Mouse (Mus musculus): ENCODE measurements at regions not wholly inside any gene's neighbourhood (a gene's known extent, or its start where the extent isn't known, plus 50 kb on each side); places are given as distances from the start of the nearest gene placed in this dataset.
"Not testable (repeated sequence)": the region's sequence is repeated elsewhere in the genome, so short reads cannot be mapped to it uniquely, and the experiment has no call there.

DNA sequence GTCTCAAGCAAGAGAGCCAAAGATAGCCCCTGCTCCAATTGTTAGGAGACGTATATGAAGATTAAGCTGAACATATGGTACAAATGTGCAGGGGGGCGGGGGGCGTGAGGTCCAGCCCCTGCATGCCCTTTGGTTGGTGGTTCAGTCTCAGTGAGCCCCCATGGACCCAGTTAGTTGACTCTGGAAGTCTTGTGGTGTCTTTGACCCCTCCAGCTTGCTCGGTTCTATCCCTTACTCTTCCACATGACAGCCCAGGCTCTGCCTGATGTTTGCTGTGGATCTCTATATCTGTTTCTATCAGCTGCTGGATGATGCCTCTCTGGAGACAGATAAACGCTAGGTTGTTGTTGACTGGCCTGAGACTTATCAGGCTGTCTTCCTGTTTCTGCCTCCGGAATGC lies 1849.1 kb downstream of the 9330182O14Rik start:
- no peaks in the 10 kb centered on the region for H3K4me1 ChIP-seq
- ATAC-seq (ENCODE audit: insufficient read depth, low FRiP score, low read depth): no peak
- no peaks in the 10 kb centered on the region for H3K9me3 ChIP-seq
- H3K27ac ChIP-seq: no peak overlapping the region
- no peak overlapping the region for H3K4me3 ChIP-seq (replicated peaks)
- no peak overlapping the region for H3K9ac ChIP-seq
- H3K36me3 ChIP-seq: no peaks in the 10 kb centered on the region
- H3K4me2 ChIP-seq: no peak overlapping the region
- WGBS: 74% methylated on average over 6 of the region's 6 CpGs
- H3K27me3 ChIP-seq (replicated peaks): no peaks in the 10 kb centered on the region

DNA sequence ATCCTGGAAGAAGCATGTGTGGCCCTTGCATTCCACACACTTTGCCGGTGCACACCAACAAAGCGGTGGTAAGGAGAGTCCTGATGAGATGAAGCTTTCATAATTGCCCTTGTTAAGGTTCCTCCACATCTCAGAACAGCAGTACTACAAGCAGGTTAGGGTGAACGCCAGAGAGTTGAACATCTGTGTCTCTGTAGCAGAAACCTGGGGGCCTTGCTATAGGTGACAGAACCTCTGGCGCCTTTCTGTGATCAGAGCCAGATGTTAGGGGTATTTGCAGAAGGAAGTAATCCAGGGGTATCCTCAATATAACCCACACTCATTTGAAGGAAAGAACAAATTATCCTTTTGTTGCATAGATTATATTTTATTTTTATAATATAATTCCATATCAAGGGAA lies 1850.1 kb downstream of the 9330182O14Rik start:
- Histone ChIP-seq H3K4me3 (replicated peaks) (no peak overlapping the region), H3K27me3 (replicated peaks) (no peaks in the 10 kb centered on the region), H3K4me1 (no peaks in the 10 kb centered on the region), H3K4me2 (no peak overlapping the region), H3K27ac (no peak overlapping the region), H3K9me3 (no peaks in the 10 kb centered on the region), H3K9ac (no peak overlapping the region), H3K36me3 (no peaks in the 10 kb centered on the region)
- ATAC-seq (ENCODE audit: insufficient read depth, low FRiP score, low read depth): no peak
- 87% methylated on average over 4 of the region's 4 CpGs for WGBS

DNA sequence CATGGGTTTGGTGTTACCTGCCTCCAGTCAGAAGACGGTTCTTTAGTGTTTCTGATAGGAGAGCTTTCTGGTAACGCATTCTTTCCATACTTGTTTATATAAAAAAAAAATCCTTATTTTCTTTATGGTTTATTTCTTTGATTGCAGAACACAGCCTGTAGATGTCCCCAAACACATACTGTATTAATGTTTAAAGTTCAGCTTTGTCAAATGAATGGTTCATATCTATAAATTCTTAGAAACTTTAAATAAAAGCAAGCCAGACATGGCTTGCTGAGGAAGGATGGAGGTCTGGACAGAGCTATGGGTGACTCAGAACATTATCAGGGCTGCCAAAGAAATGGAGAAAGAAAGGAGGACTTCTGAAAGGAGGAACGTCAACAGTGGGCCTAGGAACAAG lies 1852.1 kb downstream of the 9330182O14Rik start:
- ATAC-seq (ENCODE audit: insufficient read depth, low FRiP score, low read depth): no peak
- Histone ChIP-seq H3K4me3 (replicated peaks) (no peak overlapping the region), H3K27ac (no peak overlapping the region), H3K4me2 (no peak overlapping the region), H3K9ac (no peak overlapping the region), H3K9me3 (no peaks in the 10 kb centered on the region), H3K4me1 (no peaks in the 10 kb centered on the region), H3K27me3 (replicated peaks) (no peaks in the 10 kb centered on the region), H3K36me3 (no peaks in the 10 kb centered on the region)
- 58% methylated on average over 3 of the region's 3 CpGs for WGBS

DNA sequence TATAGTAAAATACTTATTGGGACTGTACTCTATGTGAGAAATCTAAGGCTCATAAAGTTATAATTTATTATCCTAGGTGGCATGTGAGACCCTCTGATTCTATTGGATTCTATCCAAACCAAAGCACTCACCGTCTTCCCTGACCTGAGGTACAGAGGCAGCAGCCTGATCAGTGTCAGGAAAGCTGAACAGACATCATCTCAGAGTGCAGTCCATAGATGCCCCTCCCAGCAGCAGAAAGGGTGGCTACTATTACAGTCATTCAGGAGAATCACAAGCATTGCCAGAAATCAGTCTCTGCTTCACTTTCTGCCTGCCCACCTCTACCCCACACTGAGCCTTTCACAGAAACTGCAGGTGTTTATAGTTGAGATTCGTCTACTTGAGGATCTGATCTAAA lies 1854.9 kb downstream of the 9330182O14Rik start:
- Histone ChIP-seq H3K4me2 (no peak overlapping the region), H3K4me3 (replicated peaks) (no peak overlapping the region), H3K27me3 (replicated peaks) (no peaks in the 10 kb centered on the region), H3K27ac (no peak overlapping the region), H3K36me3 (no peaks in the 10 kb centered on the region), H3K9me3 (no peaks in the 10 kb centered on the region), H3K9ac (no peak overlapping the region), H3K4me1 (no peaks in the 10 kb centered on the region)
- WGBS: 44% methylated on average over 2 of the region's 2 CpGs
- ATAC-seq (ENCODE audit: insufficient read depth, low FRiP score, low read depth): no peak

DNA sequence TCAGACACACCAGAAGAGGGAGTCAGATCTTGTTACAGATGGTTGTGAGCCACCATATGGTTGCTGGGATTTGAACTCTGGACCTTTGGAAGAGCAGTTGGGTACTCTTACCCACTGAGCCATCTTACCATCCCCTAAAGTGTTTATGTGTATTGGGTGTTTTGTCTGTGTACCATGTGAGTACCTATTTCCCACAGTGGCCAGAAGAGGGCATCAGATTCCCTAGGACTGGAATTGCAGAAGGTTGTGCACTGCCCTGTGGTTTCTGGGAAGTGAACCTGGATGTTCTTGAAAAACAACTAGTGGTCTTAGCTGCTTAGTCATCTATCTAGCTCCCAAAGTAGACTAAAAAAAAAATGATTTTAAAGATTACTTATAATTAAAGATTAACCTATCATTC lies 1857.7 kb downstream of the 9330182O14Rik start:
- H3K4me2 ChIP-seq: no peak overlapping the region
- H3K27ac ChIP-seq: no peak overlapping the region
- no peaks in the 10 kb centered on the region for H3K9me3 ChIP-seq
- no peaks in the 10 kb centered on the region for H3K36me3 ChIP-seq
- H3K27me3 ChIP-seq (replicated peaks): no peaks in the 10 kb centered on the region
- no peak overlapping the region for H3K9ac ChIP-seq
- no peak for ATAC-seq (ENCODE audit: insufficient read depth, low FRiP score, low read depth)
- H3K4me3 ChIP-seq (replicated peaks): no peak overlapping the region
- H3K4me1 ChIP-seq: no peaks in the 10 kb centered on the region

DNA sequence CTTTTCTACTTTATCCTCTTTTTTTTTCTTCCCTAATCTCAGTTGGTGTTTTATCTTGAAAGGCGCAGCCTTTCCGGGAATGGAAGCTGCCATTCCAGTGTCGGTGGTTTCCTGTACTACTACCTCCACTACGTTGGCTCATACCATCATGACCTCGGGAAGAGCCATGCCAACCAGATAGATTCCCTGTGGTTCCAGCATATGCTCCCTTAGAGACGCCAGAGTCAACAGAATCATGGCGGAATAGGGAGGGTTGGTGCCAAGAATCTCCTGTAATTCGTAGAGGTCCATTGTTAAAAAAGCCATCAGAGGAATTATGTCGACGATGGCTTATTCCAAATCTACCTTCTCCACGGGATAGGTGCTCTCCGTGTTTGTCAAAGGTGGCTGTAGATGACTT lies 1898.1 kb downstream of the 9330182O14Rik start:
- not testable (repeated sequence) for H3K27ac ChIP-seq
- 95% methylated on average over 12 of the region's 12 CpGs for WGBS

DNA sequence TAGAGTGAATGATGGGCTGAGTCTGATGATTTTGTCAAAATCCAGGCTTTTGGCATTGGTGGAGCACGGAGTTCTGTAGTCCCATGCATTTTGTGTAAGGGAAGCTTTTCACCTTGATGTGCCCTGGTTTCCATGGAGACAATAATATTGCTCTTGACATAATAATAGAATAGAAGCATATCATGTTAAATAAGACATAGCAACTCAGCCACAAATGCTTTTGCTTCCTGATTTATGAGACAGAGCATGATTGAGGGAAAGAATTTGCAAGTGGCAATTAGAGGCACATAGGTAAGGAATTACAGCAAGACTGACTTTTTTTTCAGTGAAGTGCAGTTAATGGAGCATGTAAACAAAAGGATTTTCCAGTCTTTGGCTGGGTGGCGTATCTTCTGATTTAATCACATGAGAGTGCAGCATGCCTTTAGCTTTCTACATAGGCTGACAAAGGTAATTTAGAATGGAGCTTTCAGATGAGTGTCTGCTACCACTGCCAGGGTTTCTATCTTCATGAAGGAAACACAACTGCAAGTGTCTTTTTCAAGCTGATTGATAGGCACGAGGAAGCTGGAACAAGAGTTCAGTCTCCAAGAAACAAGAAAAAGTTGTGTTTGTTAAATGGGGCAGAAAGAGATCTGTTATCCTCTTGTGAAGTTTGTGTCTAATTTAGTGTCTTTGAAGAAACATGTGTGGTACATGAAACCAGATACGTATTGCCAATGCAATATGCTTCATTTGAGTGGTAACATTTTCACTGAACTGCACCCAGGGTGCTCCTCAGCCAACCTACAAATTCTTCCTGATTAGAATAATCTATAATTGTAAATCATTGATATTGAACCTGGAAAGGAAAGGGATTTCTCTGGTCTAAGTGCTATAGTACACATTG lies 1913.2 kb downstream of the 9330182O14Rik start:
- ATAC-seq (ENCODE audit: insufficient read depth, low FRiP score, low read depth): no peak
- Histone ChIP-seq H3K27ac (no peak overlapping the region), H3K27me3 (replicated peaks) (no peaks in the 10 kb centered on the region), H3K9ac (no peak overlapping the region), H3K9me3 (no peaks in the 10 kb centered on the region), H3K4me3 (replicated peaks) (no peak overlapping the region), H3K36me3 (no peaks in the 10 kb centered on the region), H3K4me1 (no peaks in the 10 kb centered on the region), H3K4me2 (no peak overlapping the region)
- WGBS: 53% methylated on average over 4 of the region's 4 CpGs

More for the DNA sequence above, 1898.1 kb downstream of the 9330182O14Rik start:
- not testable (repeated sequence) for H3K4me1 ChIP-seq; H3K9me3 ChIP-seq; H3K4me2 ChIP-seq; H3K9ac ChIP-seq; H3K36me3 ChIP-seq; H3K27me3 ChIP-seq (replicated peaks); ATAC-seq (ENCODE audit: insufficient read depth, low FRiP score, low read depth); H3K4me3 ChIP-seq (replicated peaks)

DNA sequence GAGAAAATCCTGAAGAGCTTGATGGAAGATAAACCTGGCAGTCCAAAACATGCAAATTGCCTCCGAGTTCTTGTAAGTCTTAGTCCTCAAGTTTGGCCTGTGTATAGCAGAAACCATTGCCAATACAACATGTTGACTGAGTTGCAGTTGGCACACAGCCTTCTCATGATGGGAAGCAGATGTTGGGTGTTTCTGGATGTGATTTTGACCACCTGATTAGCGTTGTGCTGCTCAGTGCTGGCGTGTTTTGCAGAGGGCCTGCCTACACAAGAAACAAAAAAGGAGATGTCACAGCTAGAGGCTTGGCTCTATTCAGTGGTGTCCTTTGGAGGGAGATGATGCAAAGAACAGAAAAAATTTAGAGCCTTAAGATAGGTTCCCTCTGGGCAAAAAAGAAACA lies 1922.6 kb downstream of the 9330182O14Rik start:
- H3K27ac ChIP-seq: no peak overlapping the region
- H3K36me3 ChIP-seq: no peaks in the 10 kb centered on the region
- no peak overlapping the region for H3K4me2 ChIP-seq
- WGBS: 54% methylated on average over 3 of the region's 3 CpGs
- no peaks in the 10 kb centered on the region for H3K9me3 ChIP-seq
- H3K4me3 ChIP-seq (replicated peaks): no peak overlapping the region
- H3K9ac ChIP-seq: no peak overlapping the region
- no peaks in the 10 kb centered on the region for H3K4me1 ChIP-seq
- no peaks in the 10 kb centered on the region for H3K27me3 ChIP-seq (replicated peaks)
- ATAC-seq (ENCODE audit: insufficient read depth, low FRiP score, low read depth): no peak; the same call in 1 of the 2 replicates

DNA sequence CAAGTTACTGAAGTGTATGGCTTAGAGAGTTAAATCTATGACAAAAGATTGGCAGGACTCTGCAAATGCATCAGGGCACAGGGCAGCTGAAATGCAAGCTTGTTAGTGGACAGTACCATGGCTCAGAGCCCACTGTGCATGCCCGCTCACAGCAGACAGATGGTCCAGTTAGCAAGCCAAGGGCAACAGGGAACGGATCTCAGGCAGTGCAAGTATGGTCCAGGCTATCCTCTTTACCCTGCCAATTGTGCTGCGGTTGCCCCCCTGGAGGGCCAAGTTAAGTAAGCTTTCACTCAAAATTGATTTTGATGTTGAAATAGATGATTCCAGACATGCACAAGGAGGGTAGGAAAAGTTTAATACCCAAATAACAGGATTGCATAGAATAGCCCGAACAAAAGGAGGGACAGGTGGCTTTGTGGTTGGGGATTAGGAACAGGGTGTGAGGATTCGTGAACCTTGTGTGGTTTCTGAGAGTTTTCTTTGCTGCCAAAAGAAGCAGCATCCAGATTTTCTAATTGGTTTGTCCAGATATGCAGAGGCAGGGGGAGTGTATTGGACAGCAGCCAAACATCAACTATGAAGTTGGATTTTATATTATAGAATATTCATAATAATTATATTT lies 1934.2 kb downstream of the 9330182O14Rik start:
- no peak for ATAC-seq (ENCODE audit: insufficient read depth, low FRiP score, low read depth)
- WGBS: 82% methylated on average over 5 of the region's 5 CpGs
- H3K27ac ChIP-seq: no peak overlapping the region
- no peaks in the 10 kb centered on the region for H3K4me1 ChIP-seq
- H3K4me3 ChIP-seq (replicated peaks): no peak overlapping the region
- no peak overlapping the region for H3K9ac ChIP-seq
- H3K27me3 ChIP-seq (replicated peaks): no peaks in the 10 kb centered on the region
- no peaks in the 10 kb centered on the region for H3K9me3 ChIP-seq
- H3K36me3 ChIP-seq: no peaks in the 10 kb centered on the region
- H3K4me2 ChIP-seq: no peak overlapping the region

DNA sequence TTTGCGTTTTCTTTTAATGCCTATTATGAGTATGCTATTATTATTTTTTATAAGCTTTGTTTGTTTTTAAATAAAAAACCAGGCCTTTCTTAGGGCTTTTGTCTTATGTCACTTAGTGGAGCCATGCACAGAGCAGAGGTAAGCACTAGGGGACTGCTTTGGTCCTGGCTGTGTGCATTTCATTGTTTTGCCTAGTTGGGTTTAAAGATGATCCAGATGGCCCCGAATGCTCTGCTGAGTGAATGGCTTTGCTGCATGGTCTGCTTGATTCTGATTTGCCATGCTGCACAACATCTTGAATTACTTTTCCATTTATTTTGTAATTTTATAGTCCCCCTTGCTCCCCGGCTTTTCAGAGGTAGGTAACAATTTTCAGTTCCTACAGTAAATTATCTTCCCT lies 1934.9 kb downstream of the 9330182O14Rik start:
- H3K4me3 ChIP-seq (replicated peaks): no peak overlapping the region
- no peaks in the 10 kb centered on the region for H3K27me3 ChIP-seq (replicated peaks)
- no peak overlapping the region for H3K9ac ChIP-seq
- no peak overlapping the region for H3K4me2 ChIP-seq
- no peak for ATAC-seq (ENCODE audit: insufficient read depth, low FRiP score, low read depth)
- H3K36me3 ChIP-seq: no peaks in the 10 kb centered on the region
- no peaks in the 10 kb centered on the region for H3K9me3 ChIP-seq
- H3K27ac ChIP-seq: no peak overlapping the region
- WGBS: 77% methylated on average over 3 of the region's 3 CpGs
- H3K4me1 ChIP-seq: no peaks in the 10 kb centered on the region

DNA sequence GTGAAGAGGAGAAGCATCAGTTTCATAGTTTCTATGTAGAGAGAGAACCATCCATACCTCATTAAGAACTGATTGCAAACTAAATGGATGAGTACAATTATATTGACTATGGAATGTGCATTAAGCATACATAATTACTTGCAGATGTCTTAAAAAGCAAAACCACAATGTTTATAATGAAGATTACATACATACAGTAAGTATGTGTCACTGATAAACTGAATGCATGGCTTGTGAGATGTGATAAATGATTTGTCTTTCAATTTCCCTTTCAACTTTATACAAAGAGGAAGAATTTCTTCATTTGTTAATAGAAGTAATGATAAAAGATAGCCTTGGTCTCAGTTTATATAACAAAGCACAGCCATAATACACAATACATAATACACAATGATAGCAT lies 1939.3 kb downstream of the 9330182O14Rik start:
- Histone ChIP-seq H3K9me3 (no peaks in the 10 kb centered on the region), H3K4me2 (no peak overlapping the region), H3K27ac (no peak overlapping the region), H3K4me3 (replicated peaks) (no peak overlapping the region), H3K4me1 (no peaks in the 10 kb centered on the region), H3K36me3 (no peaks in the 10 kb centered on the region), H3K27me3 (replicated peaks) (no peaks in the 10 kb centered on the region), H3K9ac (no peak overlapping the region)
- ATAC-seq (ENCODE audit: insufficient read depth, low FRiP score, low read depth): no peak

DNA sequence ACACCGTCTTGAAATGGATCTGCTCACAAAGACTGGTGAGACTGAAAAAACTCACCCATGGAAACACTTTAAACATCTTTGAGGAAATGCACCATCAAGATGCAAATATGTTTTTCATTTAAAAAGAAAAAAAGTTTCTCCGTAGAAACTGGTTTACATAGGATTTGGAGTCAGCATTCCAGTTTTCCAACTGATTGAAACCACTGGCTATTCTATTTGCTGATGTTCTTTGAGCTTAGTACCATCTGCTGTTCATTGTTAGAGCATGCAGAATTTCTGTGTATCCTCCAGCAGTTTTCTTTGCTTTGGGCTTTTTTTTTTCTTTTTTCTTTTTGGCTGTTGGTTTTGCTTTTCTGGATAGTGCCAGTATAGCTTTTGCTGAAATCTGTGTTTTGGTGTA lies 1948.3 kb downstream of the 9330182O14Rik start:
- 85% methylated on average over 2 of the region's 2 CpGs for WGBS
- no peaks in the 10 kb centered on the region for H3K4me1 ChIP-seq
- no peaks in the 10 kb centered on the region for H3K9me3 ChIP-seq
- no peak overlapping the region for H3K27ac ChIP-seq
- H3K4me2 ChIP-seq: no peak overlapping the region
- H3K27me3 ChIP-seq (replicated peaks): no peaks in the 10 kb centered on the region
- no peak overlapping the region for H3K4me3 ChIP-seq (replicated peaks)
- no peak for ATAC-seq (ENCODE audit: insufficient read depth, low FRiP score, low read depth)
- H3K36me3 ChIP-seq: no peaks in the 10 kb centered on the region
- H3K9ac ChIP-seq: no peak overlapping the region

All from stomach, embryonic 15.5 days (tissue).